Mouse (Mus musculus): Measurements from ENCODE around the gene Gm17334. TPM values are rescaled to one million over a fixed set of nuclear protein-coding genes. Genes with fewer than 3 reads are reported as not detected.

Gene Gm17334
- polyA plus RNA-seq, 1 experiment from 2014 or later, result 0.13 TPM

- Histone ChIP-seq H3K9ac (no peak overlapping the region), H3K9me3 (replicated peaks) (no peaks in the 10 kb centered on the region), H3K36me3 (peaks cover 30% of the 10 kb centered on the region), H3K27ac (no peak overlapping the region), H3K4me1 (peaks cover 18% of the 10 kb centered on the region), H3K4me3 (no peak overlapping the region), H3K27me3 (replicated peaks) (no peaks in the 10 kb centered on the region), H3K4me2 (no peak overlapping the region)
- ATAC-seq, result no peak
- 32% methylated on average over 2 of the region's 2 CpGs for WGBS (ENCODE audit: insufficient replicate concordance)
These were observed 6.8 kb upstream of the Gm17334 start for GRCm38 (mm10) chr11:53779808-53780207.

- Histone ChIP-seq H3K4me2 (no peak overlapping the region), H3K27ac (no peak overlapping the region), H3K9ac (no peak overlapping the region), H3K4me1 (peaks cover 18% of the 10 kb centered on the region), H3K9me3 (replicated peaks) (no peaks in the 10 kb centered on the region), H3K36me3 (peaks cover 41% of the 10 kb centered on the region), H3K27me3 (replicated peaks) (0 out of 2 replicates have a peak, but pooled peaks cover under 1% of the 10 kb centered on the region), H3K4me3 (no peak overlapping the region)
- 77% methylated on average over 5 of the region's 5 CpGs for WGBS (ENCODE audit: insufficient replicate concordance)
- no peak for ATAC-seq
These were observed 5.5 kb upstream of the Gm17334 start for GRCm38 (mm10) chr11:53778455-53778854.

- Histone ChIP-seq H3K9ac (no peak overlapping the region), H3K27ac (no peak overlapping the region), H3K36me3 (peaks cover 41% of the 10 kb centered on the region), H3K4me2 (no peak overlapping the region), H3K27me3 (replicated peaks) (peaks cover 5% of the 10 kb centered on the region; the same call in 1 of the 2 replicates), H3K9me3 (replicated peaks) (no peaks in the 10 kb centered on the region), H3K4me3 (no peak overlapping the region), H3K4me1 (peaks cover 18% of the 10 kb centered on the region)
- WGBS (ENCODE audit: insufficient replicate concordance), result 67% methylated on average over 5 of the region's 5 CpGs
- ATAC-seq, result no peak
These were observed 4.7 kb upstream of the Gm17334 start for GRCm38 (mm10) chr11:53777736-53778135.

GRCm38 (mm10) chr11:53774659-53775255 is 1.8 kb upstream of the Gm17334 start:
- WGBS (ENCODE audit: insufficient replicate concordance), result 72% methylated on average over 13 of the region's 13 CpGs
- peaks cover 41% of the 10 kb centered on the region for H3K36me3 ChIP-seq
- peaks cover 34% of the 10 kb centered on the region for H3K27me3 ChIP-seq (replicated peaks)
- no peak overlapping the region for H3K27ac ChIP-seq
- ATAC-seq, result no peak
- H3K4me2 ChIP-seq, result no peak overlapping the region
- no peak overlapping the region for H3K9ac ChIP-seq
- no peaks in the 10 kb centered on the region for H3K9me3 ChIP-seq (replicated peaks)
- H3K4me1 ChIP-seq, result peaks cover 15% of the 10 kb centered on the region
- no peak overlapping the region for H3K4me3 ChIP-seq

GRCm38 (mm10) chr11:53773641-53774360 is 814 bp upstream of the Gm17334 start:
- no peaks in the 10 kb centered on the region for H3K9me3 ChIP-seq (replicated peaks)
- H3K27ac ChIP-seq, result no peak overlapping the region
- no peak overlapping the region for H3K4me2 ChIP-seq
- H3K9ac ChIP-seq, result no peak overlapping the region
- peaks cover 41% of the 10 kb centered on the region for H3K36me3 ChIP-seq
- peaks cover 17% of the 10 kb centered on the region for H3K4me1 ChIP-seq
- no peak overlapping the region for H3K4me3 ChIP-seq
- peaks cover 43% of the 10 kb centered on the region for H3K27me3 ChIP-seq (replicated peaks)
- ATAC-seq, result no peak
- 81% methylated on average over 16 of the region's 16 CpGs for WGBS (ENCODE audit: insufficient replicate concordance)

GRCm38 (mm10) chr11:53772536-53772935 is 451 bp downstream of the Gm17334 start:
- Histone ChIP-seq H3K9me3 (replicated peaks) (no peaks in the 10 kb centered on the region), H3K9ac (no peak overlapping the region), H3K4me2 (no peak overlapping the region), H3K4me1 (peaks cover 17% of the 10 kb centered on the region), H3K27me3 (replicated peaks) (peaks cover 50% of the 10 kb centered on the region), H3K36me3 (peaks cover 33% of the 10 kb centered on the region), H3K27ac (no peak overlapping the region), H3K4me3 (no peak overlapping the region)
- no peak for ATAC-seq
- WGBS (ENCODE audit: insufficient replicate concordance), result 42% methylated on average over 9 of the region's 9 CpGs

- WGBS (ENCODE audit: insufficient replicate concordance), result 64% methylated on average over 11 of the region's 11 CpGs
- Histone ChIP-seq H3K36me3 (peaks cover 24% of the 10 kb centered on the region), H3K4me2 (peak overlapping the region; percentile 79), H3K27ac (no peak overlapping the region), H3K4me1 (peaks cover 17% of the 10 kb centered on the region), H3K9ac (no peak overlapping the region), H3K9me3 (replicated peaks) (no peaks in the 10 kb centered on the region), H3K4me3 (peak overlapping the region; percentile 61), H3K27me3 (replicated peaks) (peaks cover 53% of the 10 kb centered on the region)
- no peak for ATAC-seq
These were observed 1.8 kb downstream of the Gm17334 start for GRCm38 (mm10) chr11:53771001-53771744.

GRCm38 (mm10) chr11:53770125-53770791 is 2.7 kb downstream of the Gm17334 start:
- peaks cover 17% of the 10 kb centered on the region for H3K4me1 ChIP-seq
- H3K36me3 ChIP-seq, result peaks cover 15% of the 10 kb centered on the region
- ATAC-seq, result peak; percentile 60
- peak overlapping the region; percentile 48 for H3K9ac ChIP-seq
- H3K27ac ChIP-seq, result peak overlapping the region; percentile 57
- peak overlapping the region; percentile 61 for H3K4me3 ChIP-seq
- WGBS (ENCODE audit: insufficient replicate concordance), result 1% methylated on average over 75 of the region's 75 CpGs
- H3K9me3 ChIP-seq (replicated peaks), result no peaks in the 10 kb centered on the region
- peak overlapping the region; percentile 79 for H3K4me2 ChIP-seq
- peaks cover 53% of the 10 kb centered on the region for H3K27me3 ChIP-seq (replicated peaks)

- Histone ChIP-seq H3K4me3 (peak within 1 kb of the TSS; percentile 61), H3K4me1 (peaks cover 20% of the 10 kb centered on the region), H3K9ac (peak within 1 kb of the TSS; percentile 48), H3K4me2 (peak within 1 kb of the TSS; percentile 79), H3K9me3 (replicated peaks) (no peaks in the 10 kb centered on the region), H3K27ac (peak within 1 kb of the TSS; percentile 57), H3K36me3 (peaks cover 11% of the 10 kb centered on the region), H3K27me3 (replicated peaks) (peaks cover 54% of the 10 kb centered on the region)
- under 1% methylated on average over 39 of the region's 40 CpGs for WGBS (ENCODE audit: insufficient replicate concordance)
- ATAC-seq, result peak; percentile 87
These were observed 3.2 kb downstream of the Gm17334 start, which contains the start of gene Irf1 for GRCm38 (mm10) chr11:53769760-53770124. Gene Irf1, plus strand, starts transcription at chr11:53770014.

- Histone ChIP-seq H3K4me2 (peak overlapping the region; percentile 79), H3K27me3 (replicated peaks) (peaks cover 58% of the 10 kb centered on the region), H3K9me3 (replicated peaks) (no peaks in the 10 kb centered on the region), H3K4me1 (peaks cover 26% of the 10 kb centered on the region), H3K36me3 (peaks cover 5% of the 10 kb centered on the region; the same call in 1 of the 2 replicates), H3K9ac (no peak overlapping the region), H3K27ac (no peak overlapping the region), H3K4me3 (peak overlapping the region; percentile 61)
- WGBS (ENCODE audit: insufficient replicate concordance), result 47% methylated on average over 12 of the region's 12 CpGs
- no peak for ATAC-seq
These were observed 3.8 kb downstream of the Gm17334 start for GRCm38 (mm10) chr11:53769185-53769576.

- Histone ChIP-seq H3K9ac (no peak overlapping the region), H3K9me3 (replicated peaks) (no peaks in the 10 kb centered on the region), H3K36me3 (no peaks in the 10 kb centered on the region), H3K27me3 (replicated peaks) (peaks cover 58% of the 10 kb centered on the region), H3K27ac (no peak overlapping the region), H3K4me3 (no peak overlapping the region), H3K4me2 (no peak overlapping the region), H3K4me1 (peaks cover 32% of the 10 kb centered on the region)
- 63% methylated on average over 13 of the region's 13 CpGs for WGBS (ENCODE audit: insufficient replicate concordance)
- no peak for ATAC-seq
These were observed 4.4 kb downstream of the Gm17334 start for GRCm38 (mm10) chr11:53768422-53769184.

Data from liver, embryonic 12.5 days (tissue).